Mouse (Mus musculus) bone marrow, adult 2 months (tissue): Measurements from ENCODE around the gene BC048679.

Source experiments
- CTCF ChIP-seq: fragments of 200-500 bp; IDR thresholded peaks from 2 replicates; pipeline ENCODE4 v1.5.1; 2011; ENCODE audit warnings: low read length, control low read depth; ENCODE audit not compliant: control insufficient read depth, insufficient read depth
- POLR2A ChIP-seq: fragments of 200-500 bp; IDR thresholded peaks from 2 replicates; pipeline ENCODE4 v1.6.1; 2011; ENCODE audit warnings: low read depth, mild to moderate bottlenecking, control low read depth, low read length, borderline replicate concordance; ENCODE audit not compliant: control insufficient read depth

GRCm38 (mm10) chr7:81536478-81536877, 38.4 kb upstream of the BC048679 start:
- TF ChIP-seq CTCF (no peak), POLR2A (no peak)
